Mouse (Mus musculus) thymus, adult 18-20 months (tissue): Measurements from ENCODE around the gene Muc5b.
A peak's percentile ranks its signal among the peaks of the same experiment; 100 is the strongest.
"Not testable (repeated sequence)": the region's sequence is repeated elsewhere in the genome, so short reads cannot be mapped to it uniquely, and the experiment has no call there.

Source experiments
- DNase-seq, 2 experiments: peaks; one replicate each; pipeline ENCODE4 v3.0.0; 2022; ENCODE audit warnings: mixed read lengths in 2 of 2

Gene Muc5b

GRCm38 (mm10) chr7:141838779-141839178 lies at the start of gene Muc5b:
TSS of gene Muc5b (plus strand) at chr7:141839070.
- no peak for DNase-seq

- no peak for DNase-seq
Observed at GRCm38 (mm10) chr7:141794251-141794650, 44.6 kb upstream of the Muc5b start.

GRCm38 (mm10) chr7:141803206-141803605 lies 35.7 kb upstream of the Muc5b start:
- DNase-seq, result no peak

- DNase-seq, result no peak
Observed at GRCm38 (mm10) chr7:141805384-141805783, 33.5 kb upstream of the Muc5b start.

GRCm38 (mm10) chr7:141807823-141808222 lies 31.0 kb upstream of the Muc5b start:
- not testable (repeated sequence) for DNase-seq

- DNase-seq, result not testable (repeated sequence)
Observed at GRCm38 (mm10) chr7:141809933-141810332, 28.9 kb upstream of the Muc5b start.

- DNase-seq, result no peak
Observed at GRCm38 (mm10) chr7:141813321-141813720, 25.5 kb upstream of the Muc5b start.

- DNase-seq, result no peak
Observed at GRCm38 (mm10) chr7:141815361-141815760, 23.5 kb upstream of the Muc5b start.

GRCm38 (mm10) chr7:141817355-141818075 lies 21.4 kb upstream of the Muc5b start:
- DNase-seq, result no peak

- DNase-seq, result no peak
Observed at GRCm38 (mm10) chr7:141818267-141818666, 20.6 kb upstream of the Muc5b start.

- no peak for DNase-seq
Observed at GRCm38 (mm10) chr7:141822582-141823261, 16.1 kb upstream of the Muc5b start.

- no peak for DNase-seq
Observed at GRCm38 (mm10) chr7:141823699-141824098, 15.2 kb upstream of the Muc5b start.

GRCm38 (mm10) chr7:141824398-141824797 lies 14.5 kb upstream of the Muc5b start:
- DNase-seq, result no peak

- peak; percentile 20 to 28 for DNase-seq
Observed at GRCm38 (mm10) chr7:141835941-141836340, 2.9 kb upstream of the Muc5b start.

- no peak for DNase-seq
Observed at GRCm38 (mm10) chr7:141836423-141836822, 2.4 kb upstream of the Muc5b start.

GRCm38 (mm10) chr7:141840354-141840753 lies 1.5 kb downstream of the Muc5b start:
- no peak for DNase-seq

- DNase-seq, result no peak
Observed at GRCm38 (mm10) chr7:141861046-141861445, 22.2 kb downstream of the Muc5b start.

- no peak for DNase-seq
Observed at GRCm38 (mm10) chr7:141869644-141870043, 30.8 kb downstream of the Muc5b start.

- no peak for DNase-seq
Observed at GRCm38 (mm10) chr7:141870553-141870952, 31.7 kb downstream of the Muc5b start.

GRCm38 (mm10) chr7:141874891-141875290 lies 36.0 kb downstream of the Muc5b start:
- DNase-seq, result no peak

- no peak for DNase-seq
Observed at GRCm38 (mm10) chr7:141878813-141879212, 39.9 kb downstream of the Muc5b start.

- DNase-seq, result no peak
Observed at GRCm38 (mm10) chr7:141892151-141892550, 53.3 kb downstream of the Muc5b start.

GRCm38 (mm10) chr7:141901825-141902224 lies 63.0 kb downstream of the Muc5b start:
- no peak for DNase-seq

- peak; percentile 99 for DNase-seq
Observed at GRCm38 (mm10) chr7:141902269-141902729, 63.4 kb downstream of the Muc5b start.
